Mouse (Mus musculus) cerebellum, adult 2 months (tissue): ENCODE results near the gene Cpsf2. TPM values are rescaled to one million over a fixed set of nuclear protein-coding genes. Genes with fewer than 3 reads are reported as not detected.
"Not testable (repeated sequence)": the region's sequence is repeated elsewhere in the genome, so short reads cannot be mapped to it uniquely, and the experiment has no call there.

ENCODE experiments used
- DNase-seq, 2 experiments: peaks; one replicate each; pipeline ENCODE4 v3.0.0; 2021
- H3K27ac ChIP-seq: fragments of 200-500 bp; 2 replicates; pipeline ENCODE4 v1.5.1; 2012; ENCODE audit warnings: low read length, control low read depth, inconsistent platforms; ENCODE audit not compliant: insufficient read depth
- H3K27me3 ChIP-seq: fragments of 200-500 bp; 2 replicates; pipeline ENCODE4 v1.6.1; 2012; ENCODE audit warnings: inconsistent platforms, mild to moderate bottlenecking, low read length, moderate library complexity; ENCODE audit not compliant: control insufficient read depth, insufficient read depth
- H3K4me1 ChIP-seq: fragments of 200-500 bp; 2 replicates; pipeline ENCODE4 v1.6.1; 2011; ENCODE audit warnings: low read length; ENCODE audit not compliant: control insufficient read depth, insufficient read depth
- H3K4me3 ChIP-seq: fragments of 200-500 bp; replicated peaks from 2 replicates; pipeline ENCODE3; 2011; ENCODE audit warnings: mild to moderate bottlenecking, low read depth, low read length, control low read depth; ENCODE audit not compliant: insufficient read depth
- CTCF ChIP-seq: fragments of 200-500 bp; IDR thresholded peaks from 2 replicates; pipeline ENCODE4 v1.5.1; 2011; ENCODE audit warnings: low read depth, mild to moderate bottlenecking, control low read depth, low read length, moderate library complexity, borderline replicate concordance; ENCODE audit not compliant: insufficient read depth
- POLR2A ChIP-seq: fragments of 200-500 bp; IDR thresholded peaks from 2 replicates; pipeline ENCODE4 v1.6.1; 2011; ENCODE audit warnings: low read length, control low read depth, borderline replicate concordance; ENCODE audit not compliant: insufficient read depth
- WGBS: fragments of 180-500 bp; shearing (Covaris S2); methylation state at CpG from one replicate; pipeline ENCODE4 v1.1.7; 2018; 5-methylcytosine and 5-hydroxymethylcytosine counted together
- polyA plus RNA-seq: library from polyadenylated mRNA; depleted of rRNA; stranded (reverse); fragments of >200 nt; gene quantifications from 2 replicates; pipeline ENCODE4 v1.2.3, GENCODE M21; 2012

Cpsf2 gene
- polyA plus RNA-seq, 1 experiment: 15.1 TPM

GRCm38 (mm10) chr12:101957942-101958544, 17.7 kb upstream of the Cpsf2 start, which contains the start of gene Atxn3:
TSS of gene Atxn3 (minus strand) at chr12:101958246.
- TF ChIP-seq POLR2A: peak; percentile 61
- TF ChIP-seq CTCF: peak; percentile 46; the same call in 1 of the 2 replicates
- H3K27me3 ChIP-seq: no peaks in the 10 kb centered on the region
- DNase-seq: peak; percentile 96 to 97
- peak within 1 kb of the TSS; percentile 16; the same call in 1 of the 2 replicates for H3K27ac ChIP-seq
- peaks cover 3% of the 10 kb centered on the region; the same call in 1 of the 2 replicates for H3K4me1 ChIP-seq
- under 1% methylated on average over 53 of the region's 54 CpGs for WGBS
- H3K4me3 ChIP-seq: peak within 1 kb of the TSS; percentile 66

GRCm38 (mm10) chr12:101958556-101958955, 17.2 kb upstream of the Cpsf2 start:
- peaks cover 3% of the 10 kb centered on the region; the same call in 1 of the 2 replicates for H3K4me1 ChIP-seq
- no peak for DNase-seq
- no peak overlapping the region for H3K27ac ChIP-seq
- no peaks in the 10 kb centered on the region for H3K27me3 ChIP-seq
- 54% methylated on average over 9 of the region's 9 CpGs for WGBS
- TF ChIP-seq POLR2A (no peak), CTCF (no peak)
- peak overlapping the region; percentile 33 for H3K4me3 ChIP-seq

GRCm38 (mm10) chr12:101958960-101959780, 16.6 kb upstream of the Cpsf2 start:
- not testable (repeated sequence) for DNase-seq, H3K27ac ChIP-seq, H3K4me3 ChIP-seq, H3K4me1 ChIP-seq, H3K27me3 ChIP-seq
- 93% methylated on average over 5 of the region's 5 CpGs for WGBS

- WGBS: 91% methylated on average over 2 of the region's 2 CpGs
- Histone ChIP-seq H3K4me1 (peaks cover 3% of the 10 kb centered on the region; the same call in 1 of the 2 replicates), H3K27ac (no peak overlapping the region), H3K27me3 (no peaks in the 10 kb centered on the region), H3K4me3 (no peak overlapping the region)
- TF ChIP-seq POLR2A (no peak), CTCF (no peak)
- DNase-seq: no peak
These were observed 4.5 kb upstream of the Cpsf2 start for GRCm38 (mm10) chr12:101971311-101971710.

GRCm38 (mm10) chr12:101972230-101972629, 3.6 kb upstream of the Cpsf2 start:
- Histone ChIP-seq H3K4me3 (no peak overlapping the region), H3K27me3 (no peaks in the 10 kb centered on the region), H3K27ac (no peak overlapping the region), H3K4me1 (peaks cover 6% of the 10 kb centered on the region)
- no peak for TF ChIP-seq POLR2A
- DNase-seq: no peak
- 91% methylated on average over 3 of the region's 3 CpGs for WGBS

- Histone ChIP-seq H3K4me3 (peak overlapping the region; percentile 97), H3K4me1 (peaks cover 6% of the 10 kb centered on the region), H3K27ac (no peak overlapping the region), H3K27me3 (no peaks in the 10 kb centered on the region)
- DNase-seq: no peak
- 0% methylated on average over 1 of the region's 1 CpGs for WGBS
- TF ChIP-seq CTCF: no peak
- no peak for TF ChIP-seq POLR2A
These were observed 1.2 kb upstream of the Cpsf2 start for GRCm38 (mm10) chr12:101974571-101974970.

- WGBS: 1% methylated on average over 23 of the region's 23 CpGs
- Histone ChIP-seq H3K27ac (peak overlapping the region; percentile 100), H3K4me3 (peak overlapping the region; percentile 97), H3K4me1 (peaks cover 6% of the 10 kb centered on the region), H3K27me3 (no peaks in the 10 kb centered on the region)
- no peak for DNase-seq
- TF ChIP-seq POLR2A: no peak
- no peak for TF ChIP-seq CTCF
These were observed 604 bp upstream of the Cpsf2 start for GRCm38 (mm10) chr12:101975167-101975600.
